ENCODE assay signal across 9 mouse cellular contexts in the genomic region with DNA sequence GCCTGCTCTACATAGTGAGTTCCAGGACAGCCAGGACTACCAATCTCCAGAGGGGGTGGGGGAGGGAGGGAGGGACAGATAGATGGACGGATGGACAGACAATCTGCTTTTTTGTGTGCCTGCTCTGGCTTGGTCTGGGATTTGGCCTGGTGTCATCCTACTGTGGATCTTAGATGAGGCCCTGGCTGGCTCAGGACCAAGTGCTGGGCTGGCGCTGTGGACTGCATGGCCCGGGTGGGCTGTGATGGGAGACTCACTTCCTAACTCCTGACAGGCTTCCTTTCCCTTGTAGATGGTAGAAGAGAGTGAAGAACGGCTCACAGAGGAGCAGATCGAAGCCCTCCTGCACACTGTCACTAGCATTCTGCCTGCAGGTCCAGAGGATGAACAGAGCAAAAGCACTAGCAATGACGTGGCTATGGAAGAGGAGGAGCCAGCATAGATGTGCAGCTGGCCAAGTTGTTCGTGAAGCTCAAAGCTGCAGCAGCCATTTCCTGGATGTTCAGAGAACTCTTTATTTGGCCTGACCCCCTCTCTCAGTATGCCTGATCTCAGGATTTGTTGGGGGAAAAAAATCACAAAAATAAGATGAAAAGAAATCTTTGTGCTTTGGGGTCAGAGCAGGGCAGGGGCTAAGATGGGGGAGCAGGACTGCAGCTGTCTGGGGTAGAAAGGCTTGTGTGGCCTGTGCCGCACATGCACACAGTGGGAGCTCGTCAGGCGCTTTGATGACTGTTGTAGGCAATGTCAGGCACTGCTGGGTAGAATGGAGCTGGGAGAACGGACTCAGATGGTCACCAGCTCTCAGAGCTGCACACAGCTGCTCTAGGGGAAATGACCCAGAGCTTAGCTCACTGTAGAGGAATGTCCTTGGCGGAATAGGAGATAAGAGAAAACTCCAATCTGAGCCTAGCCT. TPM values are rescaled to one million over a fixed set of nuclear protein-coding genes. Genes with fewer than 3 reads are reported as not detected.
DNase-seq lines count a peak whose midpoint lies in the region; ATAC-seq lines count a peak whose summit lies in the region.
"Had no signal": no experiment of that assay in that cellular context is flagged by ENCODE, and none has a peak within 500 bp of the region (broad histone marks: within the 10 kb centered on the region; RNA-seq: fewer than 3 reads in every experiment).

No protein-coding gene starts in this region.

- ATAC-seq in hindbrain, embryonic 11.5 days (ENCODE audit: low FRiP score): no peak
- ATAC-seq in hindbrain, embryonic 14.5 days (ENCODE audit: low FRiP score): no peak
- peak; percentile 78 for ATAC-seq in heart, embryonic 14.5 days (ENCODE audit: insufficient number of reproducible peaks, insufficient read depth, low FRiP score, low read depth)
- ATAC-seq in liver, embryonic 12.5 days: peak; percentile 34
- ATAC-seq in frontal cortex, adult (ENCODE audit: low TSS enrichment): no peak; the same call in 1 of the 2 replicates

- no peaks in the 10 kb centered on the region for H3K27me3 ChIP-seq in hindbrain, embryonic 11.5 days (ENCODE audit: control insufficient read depth, insufficient read depth, low read length)
- no peaks in the 10 kb centered on the region for H3K27me3 ChIP-seq in hindbrain, embryonic 14.5 days (ENCODE audit: control insufficient read depth, insufficient read depth, low read length)
- peaks cover 6% of the 10 kb centered on the region for H3K27me3 ChIP-seq in heart, embryonic 14.5 days (ENCODE audit: control insufficient read depth, insufficient read depth, low read length)
- H3K27me3 ChIP-seq in liver, embryonic 12.5 days (replicated peaks): no peaks in the 10 kb centered on the region

- H3K27ac ChIP-seq in hindbrain, embryonic 11.5 days (ENCODE audit: low read depth, low read length): 0 out of 2 replicates have a peak overlapping the region, but pooled peaks have one; percentile 24
- no peak overlapping the region for H3K27ac ChIP-seq in hindbrain, embryonic 14.5 days
- peak overlapping the region; percentile 83 for H3K27ac ChIP-seq in brown adipose tissue, adult 24 weeks (replicated peaks; ENCODE audit: low read depth, low read length)
- peak overlapping the region; percentile 69 for H3K27ac ChIP-seq in heart, embryonic 14.5 days (replicated peaks in 1 of 2; ENCODE audit: control insufficient read depth in 1 of 2, insufficient read depth in 1 of 2, low read depth in 2 of 2, low read length in 2 of 2)
- no peak overlapping the region for H3K27ac ChIP-seq in liver, embryonic 12.5 days

- no peak overlapping the region for H3K4me2 ChIP-seq in hindbrain, embryonic 11.5 days (replicated peaks; ENCODE audit: low read depth, low read length)
- H3K4me2 ChIP-seq in hindbrain, embryonic 14.5 days (replicated peaks): no peak overlapping the region
- peak overlapping the region; percentile 3; the same call in 1 of the 2 replicates for H3K4me2 ChIP-seq in heart, embryonic 14.5 days (ENCODE audit: low read length)
- H3K4me2 ChIP-seq in liver, embryonic 12.5 days: no peak overlapping the region

- no peak overlapping the region for H3K9ac ChIP-seq in hindbrain, embryonic 11.5 days (ENCODE audit: low read depth, low read length)
- no peak overlapping the region for H3K9ac ChIP-seq in hindbrain, embryonic 14.5 days
- peak overlapping the region; percentile 13; the same call in 1 of the 2 replicates for H3K9ac ChIP-seq in heart, embryonic 14.5 days (ENCODE audit: low read length)
- H3K9ac ChIP-seq in liver, embryonic 12.5 days: no peak overlapping the region

- H3K4me1 ChIP-seq in hindbrain, embryonic 11.5 days (replicated peaks; ENCODE audit: control insufficient read depth, insufficient read depth, low read length): no peaks in the 10 kb centered on the region
- no peaks in the 10 kb centered on the region for H3K4me1 ChIP-seq in hindbrain, embryonic 14.5 days (replicated peaks; ENCODE audit: control insufficient read depth, insufficient read depth, low read length)
- H3K4me1 ChIP-seq in brown adipose tissue, adult 24 weeks (ENCODE audit: control insufficient read depth, insufficient read depth, insufficient read length, low read length): peaks cover 34% of the 10 kb centered on the region
- H3K4me1 ChIP-seq in heart, embryonic 14.5 days (ENCODE audit: control insufficient read depth in 2 of 2, insufficient read depth in 2 of 2, low read length in 2 of 2): peaks cover 3 to 15% of the 10 kb centered on the region in 2 experiments
- peaks cover 14% of the 10 kb centered on the region for H3K4me1 ChIP-seq in liver, embryonic 12.5 days

- no peak overlapping the region for H3K4me3 ChIP-seq in hindbrain, embryonic 11.5 days (ENCODE audit: low read depth, low read length)
- H3K4me3 ChIP-seq in hindbrain, embryonic 14.5 days (replicated peaks; ENCODE audit: low read length): no peak overlapping the region
- no peak overlapping the region for H3K4me3 ChIP-seq in brown adipose tissue, adult 24 weeks (ENCODE audit: insufficient read depth, low read depth, low read length)
- no peak overlapping the region for H3K4me3 ChIP-seq in heart, embryonic 14.5 days (ENCODE audit: control insufficient read depth in 1 of 2, insufficient read depth in 1 of 2, low read depth in 1 of 2, low read length in 2 of 2)
- no peak overlapping the region for H3K4me3 ChIP-seq in liver, embryonic 12.5 days
- H3K4me3 ChIP-seq: erythroblast, embryonic 14.5 days had no signal

- WGBS in hindbrain, embryonic 11.5 days: 79% methylated on average over 12 of the region's 12 CpGs
- WGBS in hindbrain, embryonic 14.5 days: 68% methylated on average over 12 of the region's 12 CpGs
- 41% methylated on average over 12 of the region's 12 CpGs for WGBS in heart, embryonic 14.5 days
- WGBS in liver, embryonic 12.5 days (ENCODE audit: insufficient replicate concordance): 80% methylated on average over 12 of the region's 12 CpGs

- no peaks in the 10 kb centered on the region for H3K9me3 ChIP-seq in hindbrain, embryonic 11.5 days (ENCODE audit: control insufficient read depth, low read length)
- H3K9me3 ChIP-seq in hindbrain, embryonic 14.5 days (ENCODE audit: control insufficient read depth, low read length): no peaks in the 10 kb centered on the region
- no peaks in the 10 kb centered on the region for H3K9me3 ChIP-seq in heart, embryonic 14.5 days (ENCODE audit: control insufficient read depth, low read length)
- H3K9me3 ChIP-seq in liver, embryonic 12.5 days (replicated peaks): no peaks in the 10 kb centered on the region

- H3K36me3 ChIP-seq in hindbrain, embryonic 11.5 days (ENCODE audit: control insufficient read depth, insufficient read depth, low read length): no peaks in the 10 kb centered on the region
- peaks cover 26% of the 10 kb centered on the region for H3K36me3 ChIP-seq in hindbrain, embryonic 14.5 days (replicated peaks; ENCODE audit: control insufficient read depth, insufficient read depth)
- peaks cover 14% of the 10 kb centered on the region for H3K36me3 ChIP-seq in heart, embryonic 14.5 days (ENCODE audit: control insufficient read depth, insufficient read depth, low read length)
- peaks cover 51% of the 10 kb centered on the region for H3K36me3 ChIP-seq in liver, embryonic 12.5 days

- no peak for DNase-seq in hindbrain, embryonic 11.5 days (ENCODE audit: low spot score)
- no peak for DNase-seq in hindbrain, embryonic 14.5 days (ENCODE audit: low spot score)
- no peak for DNase-seq in right cerebral cortex, postnatal 25 days
- no peak for DNase-seq in ovary, postnatal 10 days (ENCODE audit: low spot score)

RNA-seq across cellular contexts. Expression of a gene that starts 13.5 kb away (rescaled TPM):
- 61.5 and 63.7 TPM in 2 replicates for polyA plus RNA-seq in hindbrain, embryonic 11.5 days (2014; fragmentation: Nextera tagmentation; extraction: Ambion mirVana)
- 62.2 and 63.0 TPM in 2 replicates for polyA plus RNA-seq in hindbrain, embryonic 14.5 days (2014; fragmentation: Nextera tagmentation; extraction: Ambion mirVana)
- 11.6 and 14.3 TPM in 2 replicates for polyA plus RNA-seq in brown adipose tissue, adult 24 weeks (2012; ENCODE audit: insufficient read depth, insufficient read length, missing spikeins)
- polyA plus RNA-seq in heart, embryonic 14.5 days (2014; fragmentation: Nextera tagmentation; extraction: Ambion mirVana): 23.0 and 24.5 TPM in 2 replicates
- polyA plus RNA-seq in liver, embryonic 12.5 days (2016; fragmentation: Nextera tagmentation; extraction: Ambion mirVana): 37.1 and 37.2 TPM in 2 replicates

RNA-seq across cellular contexts. Expression of a gene that starts 30.6 kb away (rescaled TPM):
- 42.2 and 44.8 TPM in 2 replicates for polyA plus RNA-seq in hindbrain, embryonic 11.5 days (2014; fragmentation: Nextera tagmentation; extraction: Ambion mirVana)
- polyA plus RNA-seq in hindbrain, embryonic 14.5 days (2014; fragmentation: Nextera tagmentation; extraction: Ambion mirVana): 49.2 and 51.9 TPM in 2 replicates
- polyA plus RNA-seq in brown adipose tissue, adult 24 weeks (2012; ENCODE audit: insufficient read depth, insufficient read length, missing spikeins): 21.9 and 23.3 TPM in 2 replicates
- polyA plus RNA-seq in heart, embryonic 14.5 days (2014; fragmentation: Nextera tagmentation; extraction: Ambion mirVana): 15.1 and 16.3 TPM in 2 replicates
- polyA plus RNA-seq in liver, embryonic 12.5 days (2016; fragmentation: Nextera tagmentation; extraction: Ambion mirVana): 33.9 and 34.7 TPM in 2 replicates

RNA-seq across cellular contexts. Expression of a gene that starts 30.6 kb away (rescaled TPM):
- polyA plus RNA-seq in hindbrain, embryonic 11.5 days (2014; fragmentation: Nextera tagmentation; extraction: Ambion mirVana): 26.0 and 34.1 TPM in 2 replicates
- 41.3 and 41.5 TPM in 2 replicates for polyA plus RNA-seq in hindbrain, embryonic 14.5 days (2014; fragmentation: Nextera tagmentation; extraction: Ambion mirVana)
- 23.4 and 27.8 TPM in 2 replicates for polyA plus RNA-seq in brown adipose tissue, adult 24 weeks (2012; ENCODE audit: insufficient read depth, insufficient read length, missing spikeins)
- 16.4 and 19.3 TPM in 2 replicates for polyA plus RNA-seq in heart, embryonic 14.5 days (2014; fragmentation: Nextera tagmentation; extraction: Ambion mirVana)
- 39.1 and 41.1 TPM in 2 replicates for polyA plus RNA-seq in liver, embryonic 12.5 days (2016; fragmentation: Nextera tagmentation; extraction: Ambion mirVana)

RNA-seq across cellular contexts. Expression of a gene that starts 56.8 kb away (rescaled TPM):
- polyA plus RNA-seq in hindbrain, embryonic 11.5 days (2014; fragmentation: Nextera tagmentation; extraction: Ambion mirVana): 33.2 and 35.0 TPM in 2 replicates
- 36.4 and 37.0 TPM in 2 replicates for polyA plus RNA-seq in hindbrain, embryonic 14.5 days (2014; fragmentation: Nextera tagmentation; extraction: Ambion mirVana)
- polyA plus RNA-seq in brown adipose tissue, adult 24 weeks (2012; ENCODE audit: insufficient read depth, insufficient read length, missing spikeins): 16.5 and 18.5 TPM in 2 replicates
- 49.2 and 54.2 TPM in 2 replicates for polyA plus RNA-seq in heart, embryonic 14.5 days (2014; fragmentation: Nextera tagmentation; extraction: Ambion mirVana)
- 44.8 and 49.1 TPM in 2 replicates for polyA plus RNA-seq in liver, embryonic 12.5 days (2016; fragmentation: Nextera tagmentation; extraction: Ambion mirVana)

Comparison
In these comparisons a context has a peak if more than half of its experiments do, and no peak if none do; other contexts are left out.
1. H3K27ac ChIP-seq: peak in hindbrain, embryonic 11.5 days (single experiment), brown adipose tissue, adult 24 weeks (single experiment) and heart, embryonic 14.5 days (2 of 2); none in hindbrain, embryonic 14.5 days (single experiment) and liver, embryonic 12.5 days (single experiment).
2. ATAC-seq: peak in heart, embryonic 14.5 days (single experiment) and liver, embryonic 12.5 days (single experiment); none in hindbrain, embryonic 11.5 days (single experiment), hindbrain, embryonic 14.5 days (single experiment) and frontal cortex, adult (single experiment).